Mouse (Mus musculus) intestine, postnatal 0 days (tissue): ENCODE data around the gene Pcca. TPM values are rescaled to one million over a fixed set of nuclear protein-coding genes. Genes with fewer than 3 reads are reported as not detected.

Source experiments
- ATAC-seq: fragments of 200-750 bp; cut with Nextera tagmentation; 2 replicates; pipeline ENCODE4 v1.8.0; 2017; ENCODE audit warnings: mild to moderate bottlenecking, moderate TSS enrichment, moderate library complexity
- H3K27ac ChIP-seq: fragments of 300-500 bp; sonication (generic); 2 replicates; pipeline ENCODE4 v1.5.1; 2014; ENCODE audit warnings: mild to moderate bottlenecking, low read depth, low read length, moderate library complexity
- H3K27me3 ChIP-seq: fragments of 300-500 bp; sonication (generic); replicated peaks from 2 replicates; pipeline ENCODE4 v1.6.1; 2014; ENCODE audit warnings: low read length, mixed read lengths; ENCODE audit not compliant: control insufficient read depth, insufficient read depth
- H3K36me3 ChIP-seq: fragments of 300-500 bp; sonication (generic); 2 replicates; pipeline ENCODE4 v1.6.1; 2014; ENCODE audit warnings: mild to moderate bottlenecking, moderate library complexity; ENCODE audit not compliant: control insufficient read depth, insufficient read depth
- H3K4me1 ChIP-seq: fragments of 300-500 bp; sonication (generic); replicated peaks from 2 replicates; pipeline ENCODE4 v1.6.1; 2014; ENCODE audit warnings: antibody characterized with exemption, low read length, mixed read lengths; ENCODE audit not compliant: control insufficient read depth, insufficient read depth
- H3K4me2 ChIP-seq: fragments of 300-500 bp; sonication (generic); replicated peaks from 2 replicates; pipeline ENCODE4 v1.6.1; 2014; ENCODE audit warnings: low read depth, mild to moderate bottlenecking, moderate library complexity
- H3K4me3 ChIP-seq: fragments of 300-500 bp; sonication (generic); 2 replicates; pipeline ENCODE4 v1.5.1; 2014; ENCODE audit warnings: low read depth, low read length
- H3K9ac ChIP-seq: fragments of 300-500 bp; sonication (generic); 2 replicates; pipeline ENCODE4 v1.6.1; 2014; ENCODE audit warnings: mild to moderate bottlenecking, low read depth, low read length
- H3K9me3 ChIP-seq: fragments of 300-500 bp; sonication (generic); 2 replicates; pipeline ENCODE4 v1.6.1; 2016; ENCODE audit warnings: mixed run types; ENCODE audit not compliant: control insufficient read depth
- CTCF ChIP-seq: sonication (generic); IDR thresholded peaks from 2 replicates; pipeline ENCODE4 v1.5.1; 2016; ENCODE audit warnings: low read depth, mild to moderate bottlenecking, control low read depth, antibody characterized with exemption, moderate library complexity
- WGBS: fragments of 180-500 bp; shearing (Covaris S2); extraction: QIAGEN DNeasy Blood & Tissue Kit; methylation state at CpG from one replicate; pipeline ENCODE4 v1.1.7; 2014; 5-methylcytosine and 5-hydroxymethylcytosine counted together
- polyA plus RNA-seq: library from polyadenylated mRNA; unstranded; fragments of >200 nt; fragmentation: Nextera tagmentation; extraction: Ambion mirVana; gene quantifications from 2 replicates; pipeline ENCODE4 v1.2.1, GENCODE M21; 2015

Gene Pcca
- polyA plus RNA-seq, 1 experiment from 2014 or later, result 5.9 TPM

DNA sequence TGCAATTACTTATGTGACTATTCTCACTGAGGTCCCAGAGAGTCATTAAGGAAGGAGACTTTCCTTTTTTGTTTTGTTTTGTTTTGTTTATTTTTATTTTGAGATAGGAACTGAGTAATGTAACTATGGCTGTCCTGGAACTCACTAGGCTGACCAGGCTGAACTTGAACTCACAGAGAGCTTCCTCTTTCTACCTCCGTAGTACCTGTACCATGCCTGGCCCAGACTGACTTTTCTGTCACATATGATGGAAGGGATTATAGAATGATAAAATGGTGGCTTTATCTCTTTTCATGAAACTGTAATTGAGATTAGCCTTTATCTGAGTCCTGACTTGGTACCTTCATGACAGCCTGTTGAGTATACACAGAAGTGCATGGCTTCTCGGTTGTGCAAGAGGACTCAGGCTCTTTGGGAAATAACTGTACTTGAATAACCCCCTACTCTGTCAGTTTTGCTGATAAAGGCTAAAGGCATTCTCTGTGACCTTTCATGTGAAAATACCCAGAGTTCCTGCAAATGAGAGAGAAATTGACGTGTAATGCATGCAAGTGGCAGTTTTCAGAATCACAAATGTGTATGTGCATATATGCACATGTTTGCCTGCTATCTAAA is 115.3 kb downstream of the Pcca start:
- no peak for TF ChIP-seq CTCF
- H3K9me3 ChIP-seq, result no peaks in the 10 kb centered on the region
- H3K4me2 ChIP-seq, result no peak overlapping the region
- H3K9ac ChIP-seq, result no peak overlapping the region
- no peak overlapping the region for H3K27ac ChIP-seq
- no peaks in the 10 kb centered on the region for H3K27me3 ChIP-seq
- ATAC-seq, result no peak
- 69% methylated on average over 3 of the region's 3 CpGs for WGBS
- H3K4me3 ChIP-seq, result no peak overlapping the region
- no peaks in the 10 kb centered on the region for H3K4me1 ChIP-seq
- no peaks in the 10 kb centered on the region for H3K36me3 ChIP-seq

DNA sequence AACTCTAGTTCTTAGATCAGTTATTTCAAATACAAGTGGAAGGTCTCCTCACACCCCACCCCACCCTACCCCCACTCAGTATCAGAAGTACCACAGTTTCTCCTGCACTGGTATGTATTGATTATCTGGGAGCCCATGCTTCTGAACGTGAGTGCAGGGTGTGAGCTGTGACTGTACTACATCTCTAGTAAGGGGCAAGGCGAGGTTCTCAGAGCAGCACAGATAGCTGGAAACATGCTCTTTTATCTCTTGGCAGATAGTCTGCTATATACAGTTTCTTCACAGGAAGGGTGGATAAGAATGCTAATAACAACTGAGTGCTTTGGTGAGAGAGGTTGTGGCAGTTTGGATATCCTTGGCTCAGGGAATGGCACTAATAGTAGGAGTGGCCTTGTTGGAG is 117.6 kb downstream of the Pcca start:
- WGBS, result 68% methylated on average over 2 of the region's 2 CpGs
- TF ChIP-seq CTCF, result no peak
- Histone ChIP-seq H3K4me2 (no peak overlapping the region), H3K27me3 (no peaks in the 10 kb centered on the region), H3K4me1 (no peaks in the 10 kb centered on the region), H3K9ac (no peak overlapping the region), H3K9me3 (no peaks in the 10 kb centered on the region), H3K27ac (no peak overlapping the region), H3K4me3 (no peak overlapping the region), H3K36me3 (no peaks in the 10 kb centered on the region)
- no peak for ATAC-seq

DNA sequence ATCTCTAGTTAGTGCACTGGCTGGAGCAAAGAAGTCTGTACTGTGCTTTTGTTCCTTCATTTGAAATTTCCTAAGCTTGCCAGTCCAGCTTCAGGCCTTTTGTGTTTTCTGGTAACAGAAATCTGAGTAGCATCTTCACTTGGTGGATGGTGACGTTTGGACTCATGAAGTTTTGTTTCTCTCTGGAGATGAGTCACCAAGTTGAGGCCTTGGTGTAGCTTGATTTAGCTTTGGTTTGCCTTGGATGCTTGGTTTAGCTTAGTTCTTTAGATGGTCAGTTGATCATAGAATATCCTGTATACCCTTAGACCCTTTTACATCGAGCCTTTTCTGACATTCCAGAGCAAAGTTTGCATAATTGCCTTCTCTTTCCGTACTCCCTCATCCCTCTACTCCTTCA is 141.5 kb downstream of the Pcca start:
- H3K9me3 ChIP-seq, result no peaks in the 10 kb centered on the region
- H3K36me3 ChIP-seq, result no peaks in the 10 kb centered on the region
- no peak overlapping the region for H3K9ac ChIP-seq
- H3K4me1 ChIP-seq, result no peaks in the 10 kb centered on the region
- H3K4me2 ChIP-seq, result no peak overlapping the region
- ATAC-seq, result no peak
- no peak overlapping the region for H3K27ac ChIP-seq
- WGBS, result 82% methylated on average over 3 of the region's 3 CpGs
- no peak overlapping the region for H3K4me3 ChIP-seq
- no peaks in the 10 kb centered on the region for H3K27me3 ChIP-seq
- TF ChIP-seq CTCF, result no peak

DNA sequence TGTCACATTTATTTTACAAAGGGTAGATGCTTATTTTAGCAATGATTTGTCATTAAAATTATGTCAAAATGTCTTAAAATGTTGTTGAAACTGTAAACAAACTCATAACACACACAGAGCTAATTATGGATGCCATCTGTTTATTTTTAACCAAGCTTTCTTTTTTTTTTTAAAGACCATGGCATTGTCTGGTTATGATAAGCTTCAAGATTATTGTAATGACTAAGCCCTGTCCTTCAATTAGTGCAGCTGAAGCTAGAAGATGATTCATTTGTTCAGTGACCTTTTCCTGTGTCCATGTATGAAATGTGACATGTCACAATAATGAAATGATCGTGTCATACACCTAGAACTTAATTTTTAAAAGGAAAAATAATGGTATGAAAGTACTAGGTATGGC is 149.5 kb downstream of the Pcca start:
- Histone ChIP-seq H3K4me1 (no peaks in the 10 kb centered on the region), H3K27me3 (no peaks in the 10 kb centered on the region), H3K9ac (no peak overlapping the region), H3K4me2 (no peak overlapping the region), H3K9me3 (no peaks in the 10 kb centered on the region), H3K4me3 (no peak overlapping the region), H3K27ac (no peak overlapping the region), H3K36me3 (no peaks in the 10 kb centered on the region)
- no peak for ATAC-seq
- TF ChIP-seq CTCF, result no peak
- WGBS, result 80% methylated on average over 1 of the region's 1 CpGs

DNA sequence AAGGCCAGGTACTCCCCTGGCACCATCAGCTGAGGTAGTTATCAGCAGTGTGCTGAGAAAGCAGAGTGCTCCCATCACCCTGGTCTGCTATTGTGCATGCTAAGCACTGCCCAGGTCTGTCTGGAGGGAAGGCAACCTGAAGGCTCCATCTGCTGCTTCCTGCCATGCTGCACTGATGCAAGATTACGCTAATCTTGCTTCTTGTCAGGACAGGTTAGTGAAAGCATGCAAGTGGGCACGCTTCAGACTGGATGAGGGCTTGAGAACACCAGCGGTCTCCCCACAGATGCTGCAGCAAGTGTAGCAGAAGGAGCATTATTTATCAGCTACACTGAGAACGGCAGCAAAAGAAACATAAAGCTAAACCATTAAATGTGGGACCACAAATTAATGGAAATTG is 150.1 kb downstream of the Pcca start:
- no peak overlapping the region for H3K27ac ChIP-seq
- WGBS, result 89% methylated on average over 4 of the region's 4 CpGs
- H3K9me3 ChIP-seq, result no peaks in the 10 kb centered on the region
- no peaks in the 10 kb centered on the region for H3K36me3 ChIP-seq
- TF ChIP-seq CTCF, result no peak
- H3K27me3 ChIP-seq, result no peaks in the 10 kb centered on the region
- no peak overlapping the region for H3K9ac ChIP-seq
- no peak overlapping the region for H3K4me2 ChIP-seq
- no peaks in the 10 kb centered on the region for H3K4me1 ChIP-seq
- H3K4me3 ChIP-seq, result no peak overlapping the region
- no peak for ATAC-seq

DNA sequence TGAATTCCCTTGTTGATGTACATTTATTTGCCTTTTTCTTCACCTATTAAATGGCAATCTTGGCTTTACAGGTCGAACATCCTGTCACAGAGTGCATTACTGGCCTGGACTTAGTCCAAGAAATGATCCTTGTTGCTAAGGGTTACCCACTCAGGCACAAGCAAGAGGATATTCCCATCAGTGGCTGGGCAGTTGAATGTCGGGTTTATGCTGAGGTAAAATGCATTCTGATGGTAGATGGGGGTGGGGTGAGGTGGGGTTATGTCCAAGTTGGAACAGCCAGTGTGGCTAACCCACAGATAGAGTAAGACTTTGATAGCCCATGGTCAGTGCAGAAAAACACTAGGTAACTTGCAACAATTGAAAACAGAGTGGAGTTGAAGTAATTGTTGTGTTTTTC is 150.7 kb downstream of the Pcca start:
- Histone ChIP-seq H3K27ac (no peak overlapping the region), H3K9me3 (no peaks in the 10 kb centered on the region), H3K9ac (no peak overlapping the region), H3K4me2 (no peak overlapping the region), H3K4me1 (no peaks in the 10 kb centered on the region), H3K36me3 (no peaks in the 10 kb centered on the region), H3K4me3 (no peak overlapping the region), H3K27me3 (no peaks in the 10 kb centered on the region)
- no peak for ATAC-seq
- TF ChIP-seq CTCF, result no peak
- 46% methylated on average over 2 of the region's 2 CpGs for WGBS

DNA sequence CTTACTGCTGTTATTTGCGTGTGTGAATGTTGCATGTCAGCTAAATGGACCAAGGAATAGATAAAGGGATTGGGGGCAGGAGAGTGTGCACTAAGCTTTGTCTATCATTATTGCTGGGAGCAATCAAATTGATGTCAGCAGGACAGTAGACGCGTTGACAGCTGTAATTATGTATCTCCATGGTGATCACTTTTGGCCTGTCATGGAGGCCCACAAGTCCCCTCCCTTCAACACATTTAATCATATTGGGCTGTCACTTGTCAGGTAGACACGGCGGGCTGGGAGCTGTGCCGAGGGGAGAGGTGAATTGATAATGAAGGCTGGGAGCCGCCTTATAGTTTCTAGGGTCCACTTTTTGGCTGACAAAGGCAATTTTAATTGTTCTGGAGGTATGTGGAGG is 153.3 kb downstream of the Pcca start:
- H3K27me3 ChIP-seq, result no peaks in the 10 kb centered on the region
- no peak overlapping the region for H3K4me2 ChIP-seq
- 86% methylated on average over 7 of the region's 7 CpGs for WGBS
- H3K4me3 ChIP-seq, result no peak overlapping the region
- H3K4me1 ChIP-seq, result no peaks in the 10 kb centered on the region
- no peaks in the 10 kb centered on the region for H3K36me3 ChIP-seq
- ATAC-seq, result no peak
- H3K9me3 ChIP-seq, result no peaks in the 10 kb centered on the region
- no peak for TF ChIP-seq CTCF
- no peak overlapping the region for H3K9ac ChIP-seq
- H3K27ac ChIP-seq, result no peak overlapping the region
